Mouse (Mus musculus) thymus, adult 2 months (tissue): ENCODE measurements around the gene Olfr866.

Source experiments
- CTCF ChIP-seq: fragments of 200-500 bp; IDR thresholded peaks from 2 replicates; pipeline ENCODE4 v1.5.1; 2012; ENCODE audit warnings: mild to moderate bottlenecking, control low read depth, low read length, moderate library complexity, borderline replicate concordance; ENCODE audit not compliant: control insufficient read depth, poor library complexity, insufficient read depth; ENCODE audit errors: extremely low read depth
- POLR2A ChIP-seq: fragments of 200-500 bp; IDR thresholded peaks from 2 replicates; pipeline ENCODE4 v1.6.1; 2012; ENCODE audit warnings: mild to moderate bottlenecking, low read length, control low read depth, moderate library complexity; ENCODE audit not compliant: control insufficient read depth, poor library complexity, insufficient read depth; ENCODE audit errors: extremely low read depth

GRCm38 (mm10) chr9:20027935-20028334, at the start of gene Olfr866:
- no peak for TF ChIP-seq POLR2A
- no peak for TF ChIP-seq CTCF
